Mouse (Mus musculus): ENCODE data around the gene Socs4.

Gene Socs4

GRCm38 (mm10) chr14:47276637-47277393 lies at the start of gene Socs4, which contains the start of gene Wdhd1:
Socs4 (plus strand) TSS chr14:47276931.
Wdhd1 (minus strand) TSS chr14:47276857.
- in situ Hi-C loops (cut with MboI, MseI): loop anchor here in 1 of 2 experiments (10.0 kb wide), 1 partner anchor 1788 kb away; the partner anchor contains the start of genes Ap5m1 and Exoc5

- in situ Hi-C loops (cut with MboI, MseI): no loop called here
Observed at GRCm38 (mm10) chr14:47229796-47230376, 46.8 kb upstream of the Socs4 start.

- in situ Hi-C loops (cut with MboI, MseI): no loop called here
Observed at GRCm38 (mm10) chr14:47233602-47234001, 43.1 kb upstream of the Socs4 start.

DNA sequence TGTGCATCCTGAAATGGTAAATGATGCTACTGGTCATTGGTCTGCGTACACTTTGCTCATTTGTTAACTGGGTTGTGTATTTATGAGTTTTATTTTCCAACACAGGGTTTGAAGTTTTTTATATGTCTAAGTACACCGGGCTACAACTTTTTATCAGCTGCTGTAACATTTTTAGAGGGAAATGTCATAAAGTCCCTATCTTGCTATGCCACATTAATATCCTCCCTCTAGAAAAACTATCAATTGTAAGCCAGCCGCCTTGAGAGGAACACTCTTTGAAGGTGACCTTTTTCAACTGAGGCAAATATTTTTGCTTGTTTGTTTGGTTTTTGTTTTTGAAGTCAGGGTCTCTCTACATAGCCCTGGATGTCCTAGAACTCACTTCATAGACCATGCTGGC lies 42.7 kb upstream of the Socs4 start:
- in situ Hi-C loops (cut with MboI, MseI): no loop called here

DNA sequence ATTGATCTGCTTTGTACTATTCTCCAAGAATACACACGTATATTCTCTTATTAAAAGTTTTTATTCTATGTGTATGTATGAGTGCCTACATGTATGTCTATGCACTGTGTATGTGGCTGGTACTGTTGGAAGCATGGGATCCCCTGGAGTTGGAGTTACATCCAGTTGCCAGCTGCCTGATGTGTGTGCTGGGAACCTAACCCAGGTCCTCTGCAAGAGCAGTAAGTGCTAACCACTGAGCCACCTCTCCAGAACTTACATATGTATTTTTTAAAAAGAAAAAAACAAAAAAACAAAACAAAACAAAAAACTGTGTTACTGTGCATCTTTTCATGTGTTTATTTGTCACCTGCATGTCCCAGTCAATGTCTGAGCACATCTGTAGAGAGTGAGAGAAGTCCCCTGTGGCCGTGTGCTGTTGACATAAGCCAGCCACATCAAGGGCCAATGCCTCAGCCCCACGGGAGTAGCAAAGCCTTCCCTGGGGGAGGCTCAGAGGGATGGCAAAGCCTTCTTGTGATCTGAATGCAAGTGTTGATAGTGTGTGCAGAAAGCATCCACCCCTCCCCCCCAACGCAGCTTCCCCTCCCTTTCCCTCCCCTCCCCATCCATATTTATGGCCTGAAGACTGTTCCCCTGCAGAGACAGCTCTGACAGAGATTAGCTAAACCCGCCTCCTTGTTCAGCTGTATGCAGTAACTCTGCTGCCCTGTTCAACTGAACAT lies 42.0 kb upstream of the Socs4 start:
- in situ Hi-C loops (cut with MboI, MseI): no loop called here

- in situ Hi-C loops (cut with MboI, MseI): no loop called here
Observed at GRCm38 (mm10) chr14:47236491-47236890, 40.2 kb upstream of the Socs4 start.

DNA sequence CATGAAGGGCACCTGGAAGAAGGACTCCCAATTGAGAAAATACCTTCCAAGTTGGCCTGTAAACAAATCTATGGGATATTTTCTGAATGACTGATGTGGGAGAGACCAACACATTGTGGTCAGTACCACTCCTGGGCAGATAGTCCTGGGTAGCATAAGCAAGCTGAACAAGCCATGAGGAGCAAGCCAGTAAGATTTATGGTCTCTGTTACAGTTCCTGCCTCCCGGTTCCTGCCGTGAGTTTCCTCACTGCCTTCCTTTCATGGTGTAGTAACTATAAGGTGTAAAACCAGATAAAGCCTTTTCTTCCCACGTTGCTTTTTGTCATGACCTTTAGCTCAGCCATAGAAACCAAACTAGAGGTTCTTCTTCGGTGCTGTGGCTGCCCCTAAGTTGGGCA lies 39.4 kb upstream of the Socs4 start:
- in situ Hi-C loops (cut with MboI, MseI): no loop called here

- in situ Hi-C loops (cut with MboI, MseI): loop anchor here in 1 of 2 experiments (10.0 kb wide), 1 partner anchor 1334 kb away; no protein-coding TSS in a partner anchor
Observed at GRCm38 (mm10) chr14:47240600-47240999, 36.1 kb upstream of the Socs4 start.

DNA sequence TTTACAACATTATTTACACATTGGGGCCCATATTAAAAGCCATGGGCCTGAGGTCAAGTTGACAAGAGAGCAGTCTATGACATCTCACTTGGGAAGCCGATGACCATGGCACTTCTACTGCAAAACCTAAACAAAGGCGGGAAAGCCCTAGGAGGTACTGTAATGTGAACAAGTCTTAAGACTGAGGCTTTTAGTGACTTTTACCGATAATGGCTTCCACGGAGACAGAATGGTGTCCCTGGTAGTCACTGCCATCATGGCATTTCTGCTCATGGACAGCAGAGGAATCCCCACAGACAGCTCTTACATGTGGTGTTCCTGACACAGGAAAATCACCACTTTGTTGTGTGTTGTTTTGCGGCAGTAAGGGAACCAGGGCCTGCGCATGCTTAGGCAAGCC lies 35.7 kb upstream of the Socs4 start:
- in situ Hi-C loops (cut with MboI, MseI): loop anchor here in 1 of 2 experiments (10.0 kb wide), 1 partner anchor 1334 kb away; no protein-coding TSS in a partner anchor

DNA sequence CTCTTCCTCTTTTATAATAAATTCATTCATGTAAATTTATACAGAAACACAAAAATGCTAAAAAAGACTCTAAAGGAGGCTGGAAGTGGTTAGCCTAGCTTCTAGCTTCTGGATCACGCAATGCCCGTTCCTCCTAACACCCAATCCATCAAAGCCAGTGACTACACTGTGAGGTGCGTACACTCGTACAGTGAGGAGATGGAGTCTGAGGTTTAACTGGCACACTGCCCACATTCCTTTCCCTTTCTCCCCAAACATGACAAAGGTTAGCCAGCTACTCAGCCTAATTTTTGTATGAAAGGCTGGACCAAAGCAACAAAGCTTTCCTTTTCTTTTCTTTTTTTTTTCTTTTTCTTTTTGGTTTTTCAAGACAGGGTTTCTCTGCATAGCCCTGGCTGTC lies 34.0 kb upstream of the Socs4 start:
- in situ Hi-C loops (cut with MboI, MseI): loop anchor here in 1 of 2 experiments (10.0 kb wide), 1 partner anchor 1332 kb away; no protein-coding TSS in a partner anchor

DNA sequence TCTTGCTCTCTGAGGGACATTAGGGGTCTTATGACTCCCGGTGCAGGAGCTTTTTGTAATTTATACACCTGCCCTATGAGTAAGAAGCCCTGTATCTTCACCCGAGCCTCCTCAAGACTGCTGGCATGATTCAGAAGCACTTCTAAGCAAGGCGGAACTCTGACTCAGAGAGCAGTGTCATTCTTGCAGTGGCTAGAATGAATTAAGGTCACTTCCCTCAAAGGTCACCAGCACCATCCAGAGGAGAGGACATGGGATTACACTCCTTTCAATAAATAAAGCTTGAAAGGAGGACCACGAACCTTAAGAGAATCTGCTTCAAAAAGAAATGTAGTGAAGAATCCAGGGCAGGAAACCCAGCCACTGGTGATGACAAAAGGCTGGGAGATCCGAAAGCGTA lies 26.9 kb upstream of the Socs4 start:
- in situ Hi-C loops (cut with MboI, MseI): loop anchor here (5.0 to 25.0 kb wide), 3 partner anchors 63 to 1913 kb away; partner anchors contain the start of genes Gch1 (in 1 of the 2) and Psmc6 (in 1 of the 2)

DNA sequence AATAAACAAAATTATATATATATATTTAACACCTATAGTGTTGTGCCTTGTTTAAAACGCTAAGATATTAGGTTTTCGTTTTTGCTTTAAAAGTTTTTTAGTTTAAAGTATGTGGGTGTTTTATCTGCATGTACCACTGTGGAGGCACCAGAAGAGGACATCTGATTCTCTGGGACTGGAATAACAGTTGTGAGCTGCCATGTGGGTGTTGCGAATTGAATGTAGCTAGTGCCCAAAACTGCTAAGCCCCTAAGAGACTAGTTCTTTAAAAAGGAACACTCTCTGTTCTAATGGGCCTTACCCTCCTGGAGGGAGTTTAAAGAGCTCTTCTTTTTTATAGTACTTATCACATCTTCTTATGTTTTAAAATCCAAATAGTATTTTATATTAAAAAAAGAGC lies 11.9 kb upstream of the Socs4 start:
- in situ Hi-C loops (cut with MboI, MseI): loop anchor here in 1 of 2 experiments (25.0 kb wide), 1 partner anchor 1928 kb away; the partner anchor contains the start of gene Psmc6

GRCm38 (mm10) chr14:47265829-47266228 lies 10.9 kb upstream of the Socs4 start:
- in situ Hi-C loops (cut with MboI, MseI): loop anchor here in 1 of 2 experiments (25.0 kb wide), 1 partner anchor 1929 kb away; the partner anchor contains the start of gene Psmc6

GRCm38 (mm10) chr14:47269056-47269455 lies 7.7 kb upstream of the Socs4 start:
- in situ Hi-C loops (cut with MboI, MseI): loop anchor here in 1 of 2 experiments (25.0 kb wide), 1 partner anchor 1932 kb away; the partner anchor contains the start of gene Psmc6

DNA sequence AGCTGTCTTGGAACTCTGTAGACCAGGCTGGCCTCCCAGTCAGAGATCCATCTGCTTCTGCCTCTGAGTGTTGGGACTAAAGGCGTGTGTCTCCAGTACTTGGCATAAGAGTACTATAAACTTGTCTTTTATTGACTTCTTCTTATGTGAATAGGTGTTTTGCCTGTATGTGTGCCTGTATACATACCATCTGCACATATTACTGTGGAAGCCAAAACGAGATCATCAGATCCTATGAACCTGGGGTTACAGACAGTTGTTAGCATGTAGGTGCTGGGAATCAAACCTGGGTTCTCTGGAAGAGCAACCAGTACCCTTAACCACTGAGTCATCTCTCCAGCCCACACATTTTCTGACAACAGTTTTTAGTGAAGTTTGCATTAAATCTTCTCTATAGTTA lies 7.0 kb upstream of the Socs4 start:
- in situ Hi-C loops (cut with MboI, MseI): loop anchor here in 1 of 2 experiments (10.0 to 25.0 kb wide), 2 partner anchors 1795 to 1932 kb away; partner anchors contain the start of genes Ap5m1, Exoc5 and Psmc6

DNA sequence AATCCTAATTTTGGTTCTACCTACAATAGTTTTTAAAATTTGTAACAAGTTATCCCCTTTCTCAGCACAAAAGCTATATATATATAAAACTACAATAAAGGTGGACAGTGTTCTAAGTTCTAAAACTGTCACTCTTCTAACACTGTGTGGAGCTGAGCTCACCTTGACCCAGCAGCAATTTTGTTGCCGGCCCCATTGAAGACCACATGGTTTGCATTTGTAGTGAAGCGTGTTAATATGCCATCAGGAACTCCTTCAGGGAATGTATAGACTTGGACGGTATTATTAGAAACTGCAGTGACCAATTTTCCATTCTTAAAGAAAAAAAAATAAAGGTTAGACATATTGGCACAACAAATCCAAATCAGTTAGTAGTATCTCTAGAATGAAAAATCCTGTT lies 3.0 kb upstream of the Socs4 start:
- in situ Hi-C loops (cut with MboI, MseI): loop anchor here in 1 of 2 experiments (10.0 to 25.0 kb wide), 2 partner anchors 1791 to 1936 kb away; partner anchors contain the start of genes Ap5m1, Exoc5 and Psmc6

DNA sequence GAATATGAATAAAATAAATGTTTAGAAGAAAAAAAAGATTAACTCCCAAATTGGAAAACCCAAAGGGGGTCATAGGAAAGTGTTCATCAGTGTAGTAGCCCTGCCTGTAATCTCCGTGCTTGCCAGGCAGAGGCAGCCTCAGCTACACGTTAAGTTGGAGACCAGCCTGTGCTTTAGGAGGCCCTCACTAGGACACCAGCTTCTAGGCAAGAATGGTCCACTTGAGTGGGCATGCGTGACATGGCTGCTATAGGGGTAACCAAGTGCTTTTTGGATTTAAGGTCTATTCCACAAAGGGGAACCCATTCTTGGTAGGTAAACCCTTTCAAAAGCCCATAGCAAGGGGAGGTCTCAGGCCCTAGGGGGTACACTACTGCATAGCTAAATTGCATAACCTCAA lies 1.3 kb upstream of the Socs4 start:
- in situ Hi-C loops (cut with MboI, MseI): loop anchor here in 1 of 2 experiments (10.0 kb wide), 1 partner anchor 1789 kb away; the partner anchor contains the start of genes Ap5m1 and Exoc5

DNA sequence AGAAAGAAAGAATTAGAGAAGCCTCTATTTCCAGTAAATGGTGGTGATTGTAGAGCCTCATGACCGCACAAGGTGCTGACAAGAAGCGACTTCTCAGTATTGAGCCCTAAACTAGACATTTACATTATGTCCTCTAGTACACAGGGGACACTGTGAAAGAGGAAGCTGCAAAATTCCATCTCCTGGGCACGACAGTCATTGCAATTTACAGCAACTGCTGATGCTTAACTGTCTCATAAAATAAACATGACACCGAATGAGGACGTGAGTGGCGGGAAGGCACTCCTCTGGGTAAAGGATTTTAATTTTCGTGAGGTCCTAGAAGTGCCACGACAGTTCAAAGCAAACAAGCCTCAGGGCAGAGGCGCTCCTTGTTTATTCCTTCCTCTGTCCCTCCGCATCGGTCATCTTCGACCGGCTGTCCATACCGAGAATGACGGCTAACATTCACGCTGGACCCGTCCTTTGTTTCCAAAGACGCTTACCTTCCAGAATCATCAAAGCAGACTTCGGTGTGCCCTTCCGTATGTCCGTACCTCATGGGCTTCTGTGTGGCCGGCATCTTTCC lies 611 bp upstream of the Socs4 start:
- in situ Hi-C loops (cut with MboI, MseI): loop anchor here in 1 of 2 experiments (10.0 kb wide), 1 partner anchor 1789 kb away; the partner anchor contains the start of genes Ap5m1 and Exoc5

GRCm38 (mm10) chr14:47279058-47279457 lies 2.3 kb downstream of the Socs4 start:
- in situ Hi-C loops (cut with MboI, MseI): loop anchor here in 1 of 2 experiments (10.0 kb wide), 1 partner anchor 1786 kb away; the partner anchor contains the start of genes Ap5m1 and Exoc5

- in situ Hi-C loops (cut with MboI, MseI): no loop called here
Observed at GRCm38 (mm10) chr14:47281535-47281934, 4.8 kb downstream of the Socs4 start.

GRCm38 (mm10) chr14:47283568-47283967 lies 6.8 kb downstream of the Socs4 start:
- in situ Hi-C loops (cut with MboI, MseI): no loop called here
